Comparison of ENCODE assay signal across 31 mouse cellular contexts in genomic region chr14:25773039-25773438, GRCm38 (mm10). TPM values are rescaled to one million over a fixed set of nuclear protein-coding genes. Genes with fewer than 3 reads are reported as not detected.
DNase-seq lines count a peak whose midpoint lies in the region; ATAC-seq and TF ChIP-seq lines count a peak whose summit lies in the region.
"Had no signal": no experiment of that assay in that cellular context is flagged by ENCODE, and none has a peak within 500 bp of the region (broad histone marks: within the 10 kb centered on the region; RNA-seq: fewer than 3 reads in every experiment).

No protein-coding gene starts in this region.

- intact Hi-C loops in gastrocnemius, adult 2 months (cut with DNase I) = loop anchor here (2.0 kb wide), 1 partner anchor 24 kb away; no protein-coding TSS in a partner anchor

- no peak overlapping the region for H3K4me3 ChIP-seq in gastrocnemius, adult 2 months
- H3K4me3 ChIP-seq in liver, embryonic 15.5 days (replicated peaks) = no peak overlapping the region
- no peak overlapping the region for H3K4me3 ChIP-seq in liver, embryonic 11.5 days (ENCODE audit: low read depth, low read length)
- no peak overlapping the region for H3K4me3 ChIP-seq in myocyte
- no peak overlapping the region for H3K4me3 ChIP-seq in hindbrain, postnatal 0 days (ENCODE audit: low read length)
- H3K4me3 ChIP-seq: embryonic facial prominence, embryonic 13.5 days; heart, embryonic 13.5 days; kidney, embryonic 15.5 days; limb, embryonic 12.5 days; neural tube, embryonic 12.5 days had no signal

- H3K4me2 ChIP-seq in liver, embryonic 15.5 days = no peak overlapping the region
- H3K4me2 ChIP-seq in liver, embryonic 11.5 days = no peak overlapping the region
- H3K4me2 ChIP-seq in myocyte (ENCODE audit: low read depth) = no peak overlapping the region
- no peak overlapping the region for H3K4me2 ChIP-seq in hindbrain, postnatal 0 days (ENCODE audit: low read depth, low read length)
- H3K4me2 ChIP-seq: embryonic facial prominence, embryonic 13.5 days; heart, embryonic 13.5 days; hindbrain, embryonic 14.5 days; kidney, embryonic 15.5 days; limb, embryonic 12.5 days; midbrain, embryonic 11.5 days; neural tube, embryonic 12.5 days had no signal

- WGBS in liver, embryonic 15.5 days (ENCODE audit: insufficient replicate concordance) = 8% methylated on average over 4 of the region's 4 CpGs
- 19% methylated on average over 4 of the region's 4 CpGs for WGBS in liver, embryonic 11.5 days
- 72% methylated on average over 4 of the region's 4 CpGs for WGBS in hindbrain, postnatal 0 days

- peaks cover 17% of the 10 kb centered on the region for H3K27me3 ChIP-seq in liver, embryonic 15.5 days
- no peaks in the 10 kb centered on the region for H3K27me3 ChIP-seq in liver, embryonic 11.5 days (replicated peaks; ENCODE audit: control insufficient read depth, insufficient read depth, low read length)
- no peaks in the 10 kb centered on the region for H3K27me3 ChIP-seq in myocyte (ENCODE audit: control insufficient read depth, insufficient read depth, insufficient read length)
- no peaks in the 10 kb centered on the region for H3K27me3 ChIP-seq in hindbrain, postnatal 0 days (ENCODE audit: insufficient read depth, low read length)
- H3K27me3 ChIP-seq: embryonic facial prominence, embryonic 13.5 days; heart, embryonic 13.5 days; kidney, embryonic 15.5 days; limb, embryonic 12.5 days; neural tube, embryonic 12.5 days had no signal

- H3K9me3 ChIP-seq in liver, embryonic 15.5 days (replicated peaks) = no peaks in the 10 kb centered on the region
- H3K9me3 ChIP-seq in liver, embryonic 11.5 days (ENCODE audit: control insufficient read depth, low read length) = no peaks in the 10 kb centered on the region
- no peaks in the 10 kb centered on the region for H3K9me3 ChIP-seq in hindbrain, postnatal 0 days (ENCODE audit: low read length)
- H3K9me3 ChIP-seq: embryonic facial prominence, embryonic 13.5 days; heart, embryonic 13.5 days; kidney, embryonic 15.5 days; limb, embryonic 12.5 days; neural tube, embryonic 12.5 days had no signal

- TF ChIP-seq CTCF in gastrocnemius, adult 2 months (IDR thresholded peaks at IDR 0.05) = no peak
- no peak for TF ChIP-seq CTCF in hindbrain, postnatal 0 days (IDR thresholded peaks at IDR 0.05; ENCODE audit: low read depth)

- no peaks in the 10 kb centered on the region for H3K36me3 ChIP-seq in liver, embryonic 15.5 days (replicated peaks)
- H3K36me3 ChIP-seq in liver, embryonic 11.5 days (ENCODE audit: control insufficient read depth, insufficient read depth, low read length) = no peaks in the 10 kb centered on the region
- no peaks in the 10 kb centered on the region for H3K36me3 ChIP-seq in myocyte (ENCODE audit: control insufficient read depth, insufficient read depth)
- no peaks in the 10 kb centered on the region for H3K36me3 ChIP-seq in hindbrain, postnatal 0 days (ENCODE audit: insufficient read depth, low read length)
- H3K36me3 ChIP-seq: embryonic facial prominence, embryonic 13.5 days; heart, embryonic 13.5 days; kidney, embryonic 15.5 days; limb, embryonic 12.5 days; neural tube, embryonic 12.5 days had no signal

- no peak for DNase-seq in gastrocnemius, adult 2 months
- no peak for DNase-seq in gastrocnemius, postnatal 25 days
- no peak for DNase-seq in liver, embryonic 11.5 days (ENCODE audit: low spot score)
- peak; percentile 74 for DNase-seq in adipocyte (ENCODE audit: low spot score)
- no peak for DNase-seq in hindbrain, postnatal 0 days (ENCODE audit: low spot score)
- DNase-seq: adrenal gland, adult 8-10 months; cerebellum, adult 8-10 months; cerebellum, postnatal 25 days; embryo, embryonic 11 days; gastrocnemius, postnatal 10 days; heart, postnatal 10 days; kidney, adult 11 months; kidney, postnatal 25 days; lung, adult 2 months; lung, postnatal 14 days; right cerebral cortex, postnatal 4 days; thymus, adult 18-20 months; thymus, postnatal 25 days had no signal

- no peak overlapping the region for H3ac ChIP-seq in myocyte (ENCODE audit: control insufficient read depth, insufficient read length)

- peaks cover 3% of the 10 kb centered on the region for H3K79me2 ChIP-seq in myocyte (ENCODE audit: control insufficient read depth, insufficient read depth)

- no peak for TF ChIP-seq POLR2A in myocyte (IDR thresholded peaks at IDR 0.05; ENCODE audit: insufficient read length, low read depth)

- ATAC-seq in liver, embryonic 15.5 days (ENCODE audit: insufficient read depth) = 0 out of 2 replicates have a peak, but pooled peaks have one; percentile 24
- no peak for ATAC-seq in liver, embryonic 11.5 days (replicated peaks; ENCODE audit: low FRiP score)
- ATAC-seq in hindbrain, postnatal 0 days = no peak
- ATAC-seq: forebrain, embryonic 16.5 days; inflammation-experienced regulatory T-cells, adult 6 months; midbrain, embryonic 16.5 days had no signal

- no peak overlapping the region for H3K9ac ChIP-seq in liver, embryonic 15.5 days
- no peak overlapping the region for H3K9ac ChIP-seq in liver, embryonic 11.5 days (ENCODE audit: low read depth, low read length)
- no peak overlapping the region for H3K9ac ChIP-seq in hindbrain, postnatal 0 days (replicated peaks; ENCODE audit: low read length)
- H3K9ac ChIP-seq: embryonic facial prominence, embryonic 13.5 days; heart, embryonic 13.5 days; hindbrain, embryonic 14.5 days; kidney, embryonic 15.5 days; limb, embryonic 12.5 days; neural tube, embryonic 12.5 days had no signal

- peaks cover 40% of the 10 kb centered on the region for H3K4me1 ChIP-seq in liver, embryonic 15.5 days (replicated peaks)
- peaks cover 18% of the 10 kb centered on the region for H3K4me1 ChIP-seq in liver, embryonic 11.5 days (replicated peaks; ENCODE audit: control insufficient read depth, insufficient read depth, low read length)
- no peaks in the 10 kb centered on the region for H3K4me1 ChIP-seq in hindbrain, postnatal 0 days (ENCODE audit: insufficient read depth, low read length)

- H3K27ac ChIP-seq in gastrocnemius, adult 2 months = peak overlapping the region; percentile 73
- H3K27ac ChIP-seq in liver, embryonic 15.5 days (replicated peaks) = peak overlapping the region; percentile 51
- H3K27ac ChIP-seq in liver, embryonic 11.5 days (ENCODE audit: low read depth, low read length) = no peak overlapping the region
- H3K27ac ChIP-seq in hindbrain, postnatal 0 days = no peak overlapping the region
- H3K27ac ChIP-seq: embryonic facial prominence, embryonic 13.5 days; hindbrain, embryonic 14.5 days; kidney, embryonic 15.5 days; limb, embryonic 12.5 days; neural tube, embryonic 12.5 days; stomach, postnatal 0 days had no signal

TF ChIP-seq in myocyte, 11 proteins besides CTCF, POLR2A, EP300 and RAD21:
- TF ChIP-seq CEBPB (IDR thresholded peaks at IDR 0.05; ENCODE audit: insufficient read depth, poor library complexity, severe bottlenecking) = 0 out of 2 replicates have a peak, but pooled peaks have one; percentile 43
- no peak for TF ChIP-seq E2F4 (IDR thresholded peaks at IDR 0.05; ENCODE audit: insufficient read depth)

RNA-seq across cellular contexts. Expression of gene Zcchc24, which starts 4.2 kb away (rescaled TPM):
- 10 to 100 TPM; 40.6 to 59.3 TPM for total RNA-seq in gastrocnemius, adult 2 months (2021)
- 10 to 100 TPM; 41.5 to 45.0 TPM for total RNA-seq in gastrocnemius, postnatal 25 days (2021)
- 7.5 and 8.3 TPM in 2 replicates for polyA plus RNA-seq in liver, embryonic 15.5 days (2015; fragmentation: Nextera tagmentation; extraction: Ambion mirVana)
- polyA plus RNA-seq in liver, embryonic 11.5 days (2014; fragmentation: Nextera tagmentation; extraction: Ambion mirVana) = 11.3 and 13.4 TPM in 2 replicates
- 86.2 TPM for polyA plus RNA-seq in myocyte (2012; fragmentation: generic; extraction: Trizol)
- total RNA-seq in hindbrain, postnatal 0 days (2014; rRNA removed) = 34.4 and 39.3 TPM in 2 replicates
- 19.7 and 20.4 TPM in 2 replicates for polyA plus RNA-seq in hindbrain, postnatal 0 days (2015; fragmentation: Nextera tagmentation; extraction: Ambion mirVana)

Comparison
In these comparisons a context has a peak if more than half of its experiments do, and no peak if none do; other contexts are left out.
1. H3K27ac ChIP-seq: peak in gastrocnemius, adult 2 months (single experiment) and liver, embryonic 15.5 days (single experiment); none in liver, embryonic 11.5 days (single experiment) and hindbrain, postnatal 0 days (single experiment).